Comparison of ENCODE assay signal across 37 mouse cellular contexts in the genomic region with DNA sequence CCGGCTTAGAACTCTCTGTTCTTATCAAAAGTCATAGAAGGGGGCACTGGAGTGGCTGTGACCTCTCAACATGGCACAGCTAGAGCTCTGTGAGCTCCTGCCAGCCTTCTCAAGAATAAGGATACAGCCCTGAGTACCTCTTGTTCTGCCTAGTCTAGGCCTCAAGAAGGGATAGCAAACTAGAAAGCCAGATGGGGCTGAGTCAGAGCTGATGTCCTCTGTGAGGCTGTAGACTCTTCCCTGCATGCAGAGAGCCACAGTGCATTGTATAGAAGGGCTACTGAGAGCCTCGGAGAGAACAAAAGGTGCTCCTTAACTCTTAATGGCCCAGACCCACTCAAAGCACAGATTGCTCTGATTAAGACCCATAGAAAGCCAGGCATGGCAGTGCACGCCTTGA. TPM values are rescaled to one million over a fixed set of nuclear protein-coding genes. Genes with fewer than 3 reads are reported as not detected.
DNase-seq lines count a peak whose midpoint lies in the region; ATAC-seq and TF ChIP-seq lines count a peak whose summit lies in the region.
"Had no signal": no experiment of that assay in that cellular context is flagged by ENCODE, and none has a peak within 500 bp of the region (broad histone marks: within the 10 kb centered on the region; RNA-seq: fewer than 3 reads in every experiment).

No protein-coding gene starts in this region.

- DNase-seq in forebrain, embryonic 11.5 days (ENCODE audit: low spot score), result no peak
- no peak for DNase-seq in hindbrain, embryonic 10.5 days (ENCODE audit: low spot score)
- no peak for DNase-seq in hindbrain, postnatal 0 days (ENCODE audit: low spot score)
- no peak for DNase-seq in midbrain, embryonic 10.5 days (ENCODE audit: low spot score)
- DNase-seq in ZHBTc4 (ENCODE audit: low read depth, low spot score), result peak; percentile 45
- no peak for DNase-seq in right cerebral cortex, adult 18-20 months
- DNase-seq: adrenal gland, postnatal 25 days; cerebellum, adult 2 months; cerebellum, postnatal 14 days; gastrocnemius, postnatal 36 days; heart, adult 18-20 months; heart, postnatal 36 days; kidney, adult 9 months; kidney, postnatal 10 days; liver, embryonic 13.5 days; lung, adult 2 months; lung, postnatal 14 days; thymus, adult 2 months; thymus, postnatal 36 days had no signal

- H3K27me3 ChIP-seq in forebrain, embryonic 11.5 days (ENCODE audit: control insufficient read depth, insufficient read depth, low read length), result no peaks in the 10 kb centered on the region
- no peaks in the 10 kb centered on the region for H3K27me3 ChIP-seq in forebrain, embryonic 16.5 days (replicated peaks; ENCODE audit: control insufficient read depth, insufficient read depth, low read length)
- H3K27me3 ChIP-seq in hindbrain, embryonic 10.5 days (ENCODE audit: insufficient read depth, poor library complexity, severe bottlenecking), result no peaks in the 10 kb centered on the region
- H3K27me3 ChIP-seq in hindbrain, postnatal 0 days (ENCODE audit: insufficient read depth, low read length), result no peaks in the 10 kb centered on the region
- no peaks in the 10 kb centered on the region for H3K27me3 ChIP-seq in midbrain, embryonic 10.5 days (ENCODE audit: low read depth, poor library complexity, severe bottlenecking)
- H3K27me3 ChIP-seq in midbrain, embryonic 15.5 days (replicated peaks), result no peaks in the 10 kb centered on the region
- H3K27me3 ChIP-seq: embryonic facial prominence, embryonic 12.5 days; hindbrain, embryonic 13.5 days; limb, embryonic 15.5 days; liver, embryonic 13.5 days had no signal

- no peak overlapping the region for H3K4me2 ChIP-seq in forebrain, embryonic 11.5 days (ENCODE audit: low read depth, low read length, severe bottlenecking)
- no peak overlapping the region for H3K4me2 ChIP-seq in forebrain, embryonic 16.5 days (ENCODE audit: low read length)
- no peak overlapping the region for H3K4me2 ChIP-seq in hindbrain, postnatal 0 days (ENCODE audit: low read depth, low read length)
- no peak overlapping the region for H3K4me2 ChIP-seq in midbrain, embryonic 15.5 days
- H3K4me2 ChIP-seq: embryonic facial prominence, embryonic 12.5 days; heart, embryonic 11.5 days; hindbrain, embryonic 13.5 days; limb, embryonic 15.5 days; liver, embryonic 13.5 days; midbrain, embryonic 11.5 days had no signal

- no peak overlapping the region for H3K4me3 ChIP-seq in forebrain, embryonic 11.5 days (ENCODE audit: low read depth, low read length)
- H3K4me3 ChIP-seq in forebrain, embryonic 16.5 days (replicated peaks; ENCODE audit: low read length), result no peak overlapping the region
- H3K4me3 ChIP-seq in hindbrain, embryonic 10.5 days, result no peak overlapping the region
- no peak overlapping the region for H3K4me3 ChIP-seq in hindbrain, postnatal 0 days (ENCODE audit: low read length)
- H3K4me3 ChIP-seq in midbrain, embryonic 10.5 days, result no peak overlapping the region
- no peak overlapping the region for H3K4me3 ChIP-seq in midbrain, embryonic 15.5 days
- H3K4me3 ChIP-seq: embryonic facial prominence, embryonic 12.5 days; hindbrain, embryonic 13.5 days; limb, embryonic 10.5 days; limb, embryonic 15.5 days; liver, embryonic 13.5 days had no signal

- H3K9ac ChIP-seq in forebrain, embryonic 11.5 days (ENCODE audit: low read length), result no peak overlapping the region
- no peak overlapping the region for H3K9ac ChIP-seq in forebrain, embryonic 16.5 days (replicated peaks; ENCODE audit: low read depth, low read length)
- no peak overlapping the region for H3K9ac ChIP-seq in hindbrain, postnatal 0 days (replicated peaks; ENCODE audit: low read length)
- H3K9ac ChIP-seq in midbrain, embryonic 15.5 days, result no peak overlapping the region
- H3K9ac ChIP-seq: embryonic facial prominence, embryonic 12.5 days; hindbrain, embryonic 13.5 days; limb, embryonic 15.5 days; liver, embryonic 13.5 days had no signal

- 38% methylated on average over 3 of the region's 3 CpGs for WGBS in forebrain, embryonic 11.5 days
- WGBS in forebrain, embryonic 16.5 days, result 33% methylated on average over 3 of the region's 3 CpGs
- WGBS in hindbrain, embryonic 10.5 days, result 47% methylated on average over 3 of the region's 3 CpGs
- WGBS in hindbrain, postnatal 0 days, result 55% methylated on average over 3 of the region's 3 CpGs
- WGBS in midbrain, embryonic 10.5 days, result 49% methylated on average over 3 of the region's 3 CpGs
- WGBS in midbrain, embryonic 15.5 days, result 42% methylated on average over 3 of the region's 3 CpGs

- H3K36me3 ChIP-seq in forebrain, embryonic 11.5 days (ENCODE audit: control insufficient read depth, insufficient read depth, low read length), result no peaks in the 10 kb centered on the region
- H3K36me3 ChIP-seq in forebrain, embryonic 16.5 days (ENCODE audit: control insufficient read depth, insufficient read depth), result no peaks in the 10 kb centered on the region
- no peaks in the 10 kb centered on the region for H3K36me3 ChIP-seq in hindbrain, embryonic 10.5 days
- no peaks in the 10 kb centered on the region for H3K36me3 ChIP-seq in hindbrain, postnatal 0 days (ENCODE audit: insufficient read depth, low read length)
- H3K36me3 ChIP-seq in midbrain, embryonic 10.5 days, result no peaks in the 10 kb centered on the region
- no peaks in the 10 kb centered on the region for H3K36me3 ChIP-seq in midbrain, embryonic 15.5 days (replicated peaks)
- H3K36me3 ChIP-seq: embryonic facial prominence, embryonic 12.5 days; hindbrain, embryonic 13.5 days; limb, embryonic 10.5 days; liver, embryonic 13.5 days had no signal

- no peaks in the 10 kb centered on the region; the same call in 1 of the 2 replicates for H3K4me1 ChIP-seq in forebrain, embryonic 11.5 days (replicated peaks; ENCODE audit: control insufficient read depth, insufficient read depth, low read length)
- H3K4me1 ChIP-seq in forebrain, embryonic 16.5 days (replicated peaks; ENCODE audit: control insufficient read depth, insufficient read depth, low read length), result peaks cover 4% of the 10 kb centered on the region
- peaks cover 37% of the 10 kb centered on the region for H3K4me1 ChIP-seq in hindbrain, embryonic 10.5 days (replicated peaks)
- H3K4me1 ChIP-seq in hindbrain, postnatal 0 days (ENCODE audit: insufficient read depth, low read length), result peaks cover 11% of the 10 kb centered on the region; the same call in 1 of the 2 replicates
- peaks cover 33% of the 10 kb centered on the region for H3K4me1 ChIP-seq in midbrain, embryonic 10.5 days
- 0 out of 2 replicates have a peak, but pooled peaks cover 10% of the 10 kb centered on the region for H3K4me1 ChIP-seq in midbrain, embryonic 15.5 days
- H3K4me1 ChIP-seq: embryonic facial prominence, embryonic 12.5 days; limb, embryonic 15.5 days had no signal

- H3K27ac ChIP-seq in forebrain, embryonic 11.5 days (ENCODE audit: low read depth, low read length), result no peak overlapping the region
- H3K27ac ChIP-seq in forebrain, embryonic 16.5 days (ENCODE audit: low read length), result no peak overlapping the region
- peak overlapping the region; percentile 70 for H3K27ac ChIP-seq in hindbrain, embryonic 10.5 days
- H3K27ac ChIP-seq in hindbrain, postnatal 0 days, result no peak overlapping the region
- H3K27ac ChIP-seq in midbrain, embryonic 10.5 days (replicated peaks), result peak overlapping the region; percentile 67
- no peak overlapping the region for H3K27ac ChIP-seq in midbrain, embryonic 15.5 days
- H3K27ac ChIP-seq: embryonic facial prominence, embryonic 12.5 days; hindbrain, embryonic 13.5 days; limb, embryonic 10.5 days; limb, embryonic 15.5 days; liver, embryonic 13.5 days had no signal

- no peaks in the 10 kb centered on the region for H3K9me3 ChIP-seq in forebrain, embryonic 11.5 days (ENCODE audit: control insufficient read depth, low read length)
- H3K9me3 ChIP-seq in forebrain, embryonic 16.5 days (ENCODE audit: control insufficient read depth, low read length), result no peaks in the 10 kb centered on the region
- H3K9me3 ChIP-seq in hindbrain, embryonic 10.5 days, result no peaks in the 10 kb centered on the region
- no peaks in the 10 kb centered on the region for H3K9me3 ChIP-seq in hindbrain, postnatal 0 days (ENCODE audit: low read length)
- no peaks in the 10 kb centered on the region for H3K9me3 ChIP-seq in midbrain, embryonic 10.5 days (replicated peaks)
- no peaks in the 10 kb centered on the region for H3K9me3 ChIP-seq in midbrain, embryonic 15.5 days
- H3K9me3 ChIP-seq: embryonic facial prominence, embryonic 12.5 days; hindbrain, embryonic 13.5 days; limb, embryonic 10.5 days; limb, embryonic 15.5 days; liver, embryonic 13.5 days had no signal

- ATAC-seq in forebrain, embryonic 11.5 days (replicated peaks; ENCODE audit: low FRiP score), result peak; percentile 30; the same call in 1 of the 2 replicates
- no peak for ATAC-seq in forebrain, embryonic 16.5 days
- no peak for ATAC-seq in hindbrain, postnatal 0 days
- ATAC-seq in midbrain, embryonic 15.5 days (replicated peaks), result no peak
- ATAC-seq: intestine, postnatal 0 days had no signal

- no peak for TF ChIP-seq CTCF in hindbrain, postnatal 0 days (IDR thresholded peaks at IDR 0.05; ENCODE audit: low read depth)

RNA-seq across cellular contexts. Expression of a gene that starts 14.2 kb away (rescaled TPM):
- polyA plus RNA-seq in forebrain, embryonic 11.5 days (2014; fragmentation: Nextera tagmentation; extraction: Ambion mirVana), result not detected in 2 replicates
- 0.16 and 0.19 TPM in 2 replicates for polyA plus RNA-seq in forebrain, embryonic 16.5 days (2015; fragmentation: Nextera tagmentation; extraction: Ambion mirVana)
- 0.12 TPM in 2 replicates for polyA plus RNA-seq in hindbrain, embryonic 10.5 days (2016; fragmentation: Nextera tagmentation; extraction: Ambion mirVana)
- total RNA-seq in hindbrain, postnatal 0 days (2014; rRNA removed), result 0.16 and 2.1 TPM in 2 replicates
- polyA plus RNA-seq in hindbrain, postnatal 0 days (2015; fragmentation: Nextera tagmentation; extraction: Ambion mirVana), result 0.61 and 0.84 TPM in 2 replicates
- polyA plus RNA-seq in midbrain, embryonic 10.5 days (2016; fragmentation: Nextera tagmentation; extraction: Ambion mirVana), result 0.06 TPM in 1 of 2 replicates, not detected in the other
- 0.76 and 1.0 TPM in 2 replicates for polyA plus RNA-seq in midbrain, embryonic 15.5 days (2015; fragmentation: Nextera tagmentation; extraction: Ambion mirVana)
- total RNA-seq: adrenal gland, adult 18-20 months; adrenal gland, postnatal 25 days; left cerebral cortex, postnatal 10 days; megakaryocyte progenitor cell, adult 5-6 weeks; MEL; neutrophil, adult 5-6 weeks had no signal
- polyA plus RNA-seq: heart, embryonic 11.5 days; intestine, postnatal 0 days; large intestine, adult 2 months; liver, embryonic 13.5 days; midbrain, embryonic 11.5 days; neural tube, embryonic 11.5 days had no signal

RNA-seq across cellular contexts. Expression of a gene that starts 28.3 kb away (rescaled TPM):
- not detected in 2 replicates for polyA plus RNA-seq in forebrain, embryonic 11.5 days (2014; fragmentation: Nextera tagmentation; extraction: Ambion mirVana)
- polyA plus RNA-seq in forebrain, embryonic 16.5 days (2015; fragmentation: Nextera tagmentation; extraction: Ambion mirVana), result not detected in 2 replicates
- polyA plus RNA-seq in hindbrain, embryonic 10.5 days (2016; fragmentation: Nextera tagmentation; extraction: Ambion mirVana), result not detected in 2 replicates
- total RNA-seq in hindbrain, postnatal 0 days (2014; rRNA removed), result not detected in 2 replicates
- not detected in 2 replicates for polyA plus RNA-seq in hindbrain, postnatal 0 days (2015; fragmentation: Nextera tagmentation; extraction: Ambion mirVana)
- polyA plus RNA-seq in midbrain, embryonic 10.5 days (2016; fragmentation: Nextera tagmentation; extraction: Ambion mirVana), result 0.06 TPM in 1 of 2 replicates, not detected in the other
- polyA plus RNA-seq in midbrain, embryonic 15.5 days (2015; fragmentation: Nextera tagmentation; extraction: Ambion mirVana), result not detected in 2 replicates
- total RNA-seq: adrenal gland, adult 18-20 months; adrenal gland, postnatal 25 days; gastrocnemius, postnatal 36 days; heart, adult 18-20 months; heart, postnatal 36 days; left cerebral cortex, postnatal 10 days; megakaryocyte progenitor cell, adult 5-6 weeks; neutrophil, adult 5-6 weeks had no signal
- polyA plus RNA-seq: cortical plate, adult 2 months; embryonic facial prominence, embryonic 12.5 days; heart, embryonic 16.5 days; hindbrain, embryonic 13.5 days; intestine, postnatal 0 days; large intestine, adult 2 months; limb, embryonic 10.5 days; limb, embryonic 15.5 days; lung, adult 2 months; midbrain, embryonic 11.5 days; neural tube, embryonic 11.5 days had no signal

RNA-seq across cellular contexts. Expression of a gene that starts 30.0 kb away (rescaled TPM):
- polyA plus RNA-seq in forebrain, embryonic 11.5 days (2014; fragmentation: Nextera tagmentation; extraction: Ambion mirVana), result 7.3 and 7.8 TPM in 2 replicates
- 14.8 and 22.9 TPM in 2 replicates for polyA plus RNA-seq in forebrain, embryonic 16.5 days (2015; fragmentation: Nextera tagmentation; extraction: Ambion mirVana)
- 5.2 and 8.2 TPM in 2 replicates for polyA plus RNA-seq in hindbrain, embryonic 10.5 days (2016; fragmentation: Nextera tagmentation; extraction: Ambion mirVana)
- total RNA-seq in hindbrain, postnatal 0 days (2014; rRNA removed), result 80.2 and 89.6 TPM in 2 replicates
- 30.7 and 35.2 TPM in 2 replicates for polyA plus RNA-seq in hindbrain, postnatal 0 days (2015; fragmentation: Nextera tagmentation; extraction: Ambion mirVana)
- polyA plus RNA-seq in midbrain, embryonic 10.5 days (2016; fragmentation: Nextera tagmentation; extraction: Ambion mirVana), result 5.1 and 6.6 TPM in 2 replicates
- polyA plus RNA-seq in midbrain, embryonic 15.5 days (2015; fragmentation: Nextera tagmentation; extraction: Ambion mirVana), result 33.7 and 34.6 TPM in 2 replicates

RNA-seq across cellular contexts. Expression of a gene that starts 30.3 kb away (rescaled TPM):
- polyA plus RNA-seq in forebrain, embryonic 11.5 days (2014; fragmentation: Nextera tagmentation; extraction: Ambion mirVana), result 20.3 and 20.5 TPM in 2 replicates
- polyA plus RNA-seq in forebrain, embryonic 16.5 days (2015; fragmentation: Nextera tagmentation; extraction: Ambion mirVana), result 14.8 and 15.3 TPM in 2 replicates
- 21.2 and 22.7 TPM in 2 replicates for polyA plus RNA-seq in hindbrain, embryonic 10.5 days (2016; fragmentation: Nextera tagmentation; extraction: Ambion mirVana)
- 16.7 and 20.1 TPM in 2 replicates for total RNA-seq in hindbrain, postnatal 0 days (2014; rRNA removed)
- 34.8 and 35.3 TPM in 2 replicates for polyA plus RNA-seq in hindbrain, postnatal 0 days (2015; fragmentation: Nextera tagmentation; extraction: Ambion mirVana)
- 23.8 and 25.9 TPM in 2 replicates for polyA plus RNA-seq in midbrain, embryonic 10.5 days (2016; fragmentation: Nextera tagmentation; extraction: Ambion mirVana)
- polyA plus RNA-seq in midbrain, embryonic 15.5 days (2015; fragmentation: Nextera tagmentation; extraction: Ambion mirVana), result 22.4 and 26.6 TPM in 2 replicates

RNA-seq across cellular contexts. Expression of a gene that starts 54.9 kb away (rescaled TPM):
- 31.7 and 39.2 TPM in 2 replicates for polyA plus RNA-seq in forebrain, embryonic 11.5 days (2014; fragmentation: Nextera tagmentation; extraction: Ambion mirVana)
- polyA plus RNA-seq in forebrain, embryonic 16.5 days (2015; fragmentation: Nextera tagmentation; extraction: Ambion mirVana), result 44.2 and 47.4 TPM in 2 replicates
- polyA plus RNA-seq in hindbrain, embryonic 10.5 days (2016; fragmentation: Nextera tagmentation; extraction: Ambion mirVana), result 36.1 and 42.0 TPM in 2 replicates
- 20.6 and 25.6 TPM in 2 replicates for total RNA-seq in hindbrain, postnatal 0 days (2014; rRNA removed)
- polyA plus RNA-seq in hindbrain, postnatal 0 days (2015; fragmentation: Nextera tagmentation; extraction: Ambion mirVana), result 20.5 and 21.2 TPM in 2 replicates
- 35.2 and 39.0 TPM in 2 replicates for polyA plus RNA-seq in midbrain, embryonic 10.5 days (2016; fragmentation: Nextera tagmentation; extraction: Ambion mirVana)
- polyA plus RNA-seq in midbrain, embryonic 15.5 days (2015; fragmentation: Nextera tagmentation; extraction: Ambion mirVana), result 38.4 and 41.4 TPM in 2 replicates

Comparison
In these comparisons a context has a peak if more than half of its experiments do, and no peak if none do; other contexts are left out.
1. H3K27ac ChIP-seq: peak in hindbrain, embryonic 10.5 days (single experiment) and midbrain, embryonic 10.5 days (single experiment); none in forebrain, embryonic 11.5 days (single experiment), forebrain, embryonic 16.5 days (single experiment), hindbrain, postnatal 0 days (single experiment) and midbrain, embryonic 15.5 days (single experiment).